Mouse (Mus musculus) liver, embryonic 14.5 days (tissue): ENCODE data around the gene Cchcr1.

Experiments
- CTCF ChIP-seq: IDR thresholded peaks from 2 replicates; pipeline ENCODE4 v1.5.1; 2016; ENCODE audit warnings: antibody characterized with exemption, low read depth, control low read depth
- EP300 ChIP-seq: IDR thresholded peaks from 2 replicates; pipeline ENCODE4 v1.6.1; 2016; ENCODE audit warnings: antibody characterized with exemption, low read depth

GRCm38 (mm10) chr17:35550143-35550494 lies 33.2 kb downstream of the Cchcr1 start:
- no peak for TF ChIP-seq EP300
- no peak for TF ChIP-seq CTCF
